Mouse (Mus musculus): ENCODE measurements around the gene Ranbp17.

Gene Ranbp17

DNA sequence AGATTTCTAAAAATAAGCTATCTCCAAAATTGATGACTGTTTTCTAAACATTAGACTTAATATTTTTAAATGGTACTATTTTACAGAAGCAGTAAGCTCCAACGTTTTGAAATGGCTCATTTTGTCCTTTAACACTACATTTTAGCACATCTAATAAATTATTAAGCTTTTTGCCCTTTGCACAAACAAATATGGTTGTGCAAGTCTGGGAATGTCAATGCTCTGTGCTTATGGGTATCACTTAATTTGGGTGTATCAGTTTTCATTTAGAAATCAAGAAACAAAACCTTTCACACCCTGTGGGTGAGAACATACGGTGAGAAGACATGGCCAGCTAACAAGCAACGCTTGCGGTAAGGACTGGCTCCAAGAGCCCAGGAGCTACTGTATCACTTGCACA, 108.9 kb downstream of the Ranbp17 start:
- DNase-seq (ENCODE audit: low spot score) = no peak

DNA sequence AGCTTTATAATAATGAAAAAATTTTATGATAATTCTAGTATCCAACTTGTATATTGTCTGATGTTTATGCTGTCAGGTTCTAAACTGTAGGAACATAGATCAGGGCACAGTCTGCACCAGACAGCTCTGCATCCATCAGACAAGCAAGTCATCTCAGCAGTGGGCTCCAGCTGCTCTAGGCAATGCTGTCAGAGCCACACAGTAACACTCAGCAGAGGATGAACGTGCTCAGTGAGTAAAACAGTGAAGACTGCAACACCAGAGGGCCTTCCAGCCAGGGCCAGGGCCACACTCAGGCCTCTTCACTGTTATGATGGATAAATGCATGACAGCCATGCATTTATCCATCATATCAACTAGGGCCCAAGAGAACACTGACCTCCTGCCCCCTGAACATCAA, 114.2 kb downstream of the Ranbp17 start:
- no peak for DNase-seq (ENCODE audit: low spot score)

DNA sequence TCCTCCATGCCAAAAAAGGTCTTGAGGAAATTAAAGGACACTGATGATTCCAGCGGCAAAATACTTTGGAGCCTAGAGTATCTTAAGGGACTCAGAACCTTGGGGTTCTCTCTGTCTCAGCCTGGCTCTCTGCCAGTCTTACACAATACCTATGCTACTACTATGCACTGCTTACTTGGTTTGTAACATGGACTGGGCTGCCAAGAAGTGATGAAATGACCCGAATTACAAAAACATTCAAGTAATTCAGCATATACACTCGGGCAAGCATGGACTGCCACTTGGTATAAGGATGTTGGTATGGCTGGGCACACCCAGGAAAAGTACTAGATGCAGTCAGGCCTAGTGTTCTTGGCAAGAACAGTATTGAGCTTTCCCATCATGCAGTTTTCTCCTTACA, 114.8 kb downstream of the Ranbp17 start:
- DNase-seq (ENCODE audit: low spot score) = no peak

DNA sequence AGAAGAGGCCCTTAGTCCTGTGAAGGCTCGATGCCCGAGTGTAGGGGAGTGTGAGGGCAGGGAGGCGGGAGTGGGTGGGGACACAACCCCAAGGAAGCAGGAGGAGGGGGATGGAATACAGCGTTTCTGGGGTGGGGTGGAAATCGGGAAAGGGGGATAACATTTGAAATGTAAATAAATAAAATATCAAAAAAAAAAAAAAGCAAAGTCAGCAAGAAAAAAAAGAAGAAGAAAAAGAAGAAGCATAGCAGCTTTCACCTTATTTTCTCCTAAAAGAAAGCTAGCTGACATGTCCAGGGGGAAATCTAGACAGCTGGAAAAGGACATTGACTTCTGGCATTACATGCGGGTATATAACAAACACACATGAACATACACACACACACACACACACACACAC, 117.3 kb downstream of the Ranbp17 start:
- DNase-seq (ENCODE audit: low spot score) = no peak

DNA sequence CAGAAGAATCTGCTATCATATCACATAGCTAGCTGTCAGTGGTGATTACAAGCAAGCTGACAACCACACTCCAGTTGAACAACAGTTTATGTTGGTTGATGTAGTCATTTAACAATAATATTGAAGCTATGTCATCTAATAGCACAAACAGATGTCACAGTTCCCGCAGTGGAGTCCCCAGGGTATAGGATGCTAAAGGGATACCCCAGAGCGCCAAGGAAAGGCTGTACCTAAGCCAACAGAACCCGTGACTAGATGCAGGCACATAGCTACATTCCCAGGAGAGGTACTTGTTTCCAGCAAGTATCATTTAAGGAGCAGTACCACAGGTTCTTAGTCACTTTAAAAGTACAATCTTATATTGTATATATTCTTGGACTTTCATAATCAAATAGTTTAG, 119.5 kb downstream of the Ranbp17 start:
- peak; percentile 41 for DNase-seq (ENCODE audit: low spot score)

DNA sequence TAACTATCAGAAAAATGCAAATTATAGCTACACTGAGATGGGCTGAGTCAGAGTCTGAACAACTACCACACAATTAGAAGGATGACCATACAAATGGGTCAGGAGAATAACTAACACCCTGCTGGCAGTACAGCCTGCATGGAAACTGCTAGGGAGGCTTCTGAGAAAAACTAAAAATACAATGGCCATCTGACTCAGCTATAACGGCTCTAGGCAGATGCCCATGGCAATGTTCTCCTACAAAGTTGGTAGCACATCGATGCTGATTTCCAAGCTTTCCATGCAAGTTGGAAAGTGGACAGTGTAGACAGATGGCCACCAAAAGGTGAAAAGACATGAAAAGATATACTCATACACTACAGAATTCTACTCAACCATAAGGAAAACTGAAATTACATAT, 124.9 kb downstream of the Ranbp17 start:
- no peak for DNase-seq (ENCODE audit: low spot score)

DNA sequence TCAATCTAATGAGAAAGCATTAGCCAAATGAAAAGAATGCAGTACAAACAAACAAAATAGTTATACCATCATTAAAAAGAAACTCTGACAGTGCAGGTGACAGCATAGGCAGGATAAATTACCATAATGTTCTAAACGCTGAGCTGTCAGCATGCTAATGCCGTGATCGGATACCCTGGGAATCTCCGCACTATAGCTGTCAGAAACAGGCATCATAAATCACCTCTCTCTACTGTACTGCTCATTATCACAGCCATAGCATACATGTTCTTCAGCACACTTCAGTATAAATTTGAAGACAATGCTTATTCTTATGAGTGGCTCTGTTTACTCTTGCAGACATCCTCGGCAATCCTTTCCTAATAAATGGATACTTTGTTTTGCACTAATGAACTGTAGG, 151.7 kb downstream of the Ranbp17 start:
- DNase-seq (ENCODE audit: low spot score) = no peak

DNA sequence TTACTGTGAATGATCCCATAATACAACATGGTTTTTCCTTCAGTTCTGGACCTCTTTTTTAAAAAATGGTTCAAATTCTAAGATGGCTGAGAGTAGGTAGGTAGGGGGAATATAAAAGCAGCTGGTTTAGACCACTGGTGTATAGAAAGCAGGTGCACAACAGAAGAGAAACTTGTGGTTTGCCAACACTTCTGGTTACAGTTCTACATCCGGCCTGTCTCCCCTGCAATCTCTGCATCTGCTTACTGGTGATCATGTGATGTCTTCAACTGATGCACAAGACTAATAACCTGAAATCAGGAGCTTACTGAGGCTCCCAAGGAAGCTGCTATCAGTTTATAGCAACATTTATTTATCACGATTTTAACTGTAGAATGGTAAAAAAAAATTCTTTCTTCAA, 164.3 kb downstream of the Ranbp17 start:
- no peak for DNase-seq (ENCODE audit: low spot score)

DNA sequence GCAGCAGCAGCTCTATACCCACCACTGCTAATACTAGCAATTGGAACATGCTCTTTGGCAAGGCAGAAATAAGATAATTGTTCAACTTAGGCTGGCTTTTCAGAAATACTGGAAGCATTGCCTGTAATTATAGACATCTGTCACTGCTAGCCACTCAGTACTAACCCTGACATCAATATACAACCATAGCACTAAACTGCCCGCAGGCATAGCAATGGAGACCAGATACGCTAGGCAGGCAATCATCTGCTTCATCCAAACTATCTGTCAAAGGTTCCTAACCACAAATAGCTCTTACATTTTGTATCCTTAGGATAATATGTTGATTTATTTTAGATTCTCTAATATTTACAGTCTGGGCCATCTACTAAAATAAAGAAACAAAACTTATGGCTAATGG, 171.5 kb downstream of the Ranbp17 start:
- no peak for DNase-seq (ENCODE audit: low spot score)

DNA sequence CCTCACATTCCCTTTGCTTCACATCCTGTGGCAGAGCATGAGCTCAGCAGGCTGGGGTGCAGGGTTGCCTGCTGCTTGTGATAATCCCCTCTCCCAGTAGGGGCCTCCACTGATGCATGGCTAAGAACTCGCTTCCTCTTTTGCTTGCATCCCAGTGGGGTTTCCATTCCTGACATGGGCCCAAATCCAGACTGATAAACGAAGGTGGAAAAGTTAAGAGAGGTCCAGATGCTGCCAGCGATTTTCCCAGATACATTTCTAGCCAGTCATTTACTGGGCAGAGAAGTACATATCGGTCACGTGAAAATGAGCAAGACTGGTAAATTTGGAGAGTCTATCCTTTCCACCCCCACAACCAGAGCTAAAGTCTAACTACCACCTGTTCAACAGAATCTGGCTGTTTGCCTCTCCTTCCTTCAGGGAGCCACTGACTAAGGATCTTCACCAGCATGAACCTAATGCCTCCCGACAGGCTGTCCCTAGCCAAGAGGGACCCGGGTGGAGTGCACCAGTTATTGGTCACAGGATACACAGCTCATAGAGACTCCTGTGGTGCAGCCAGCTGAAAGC, 176.9 kb downstream of the Ranbp17 start:
- DNase-seq (ENCODE audit: low spot score) = peak; percentile 66

DNA sequence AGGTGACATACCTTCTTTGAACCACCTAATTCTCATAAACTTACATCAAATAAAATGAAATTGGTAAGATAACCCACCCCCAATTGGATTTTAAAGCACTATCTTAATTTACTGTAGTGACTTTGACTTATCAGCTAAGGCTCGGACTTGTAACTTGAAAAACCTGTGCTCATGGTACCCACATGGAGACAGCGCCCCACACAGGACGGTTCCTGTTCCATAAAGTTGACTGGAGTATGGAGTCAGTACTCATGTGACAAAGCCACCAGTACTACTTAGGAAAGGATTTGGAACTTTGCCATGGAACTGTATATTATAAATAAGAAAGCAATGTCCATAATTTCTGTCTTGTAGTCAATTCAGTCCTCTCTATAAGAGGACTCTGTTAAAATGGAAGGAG, 177.9 kb downstream of the Ranbp17 start:
- DNase-seq (ENCODE audit: low spot score) = no peak

DNA sequence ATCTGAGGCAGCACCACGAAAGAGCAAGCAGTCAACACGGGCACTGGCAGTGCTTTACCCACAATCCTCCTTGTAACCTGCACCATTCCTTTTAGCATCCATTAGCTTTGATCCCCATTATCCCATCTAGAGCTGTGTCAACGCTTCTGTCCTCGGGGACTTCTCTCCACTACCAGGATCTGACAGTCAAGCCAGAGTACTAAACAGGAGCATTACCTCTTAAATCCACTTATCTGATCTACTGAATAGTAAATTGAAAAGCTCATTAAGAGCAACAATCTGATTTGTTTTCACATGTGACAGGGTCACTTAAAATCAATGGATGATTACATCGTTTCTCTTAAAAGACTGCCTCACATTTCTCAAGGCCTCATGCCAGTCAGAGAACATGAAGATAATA, 181.4 kb downstream of the Ranbp17 start:
- peak; percentile 67 for DNase-seq (ENCODE audit: low spot score)

DNA sequence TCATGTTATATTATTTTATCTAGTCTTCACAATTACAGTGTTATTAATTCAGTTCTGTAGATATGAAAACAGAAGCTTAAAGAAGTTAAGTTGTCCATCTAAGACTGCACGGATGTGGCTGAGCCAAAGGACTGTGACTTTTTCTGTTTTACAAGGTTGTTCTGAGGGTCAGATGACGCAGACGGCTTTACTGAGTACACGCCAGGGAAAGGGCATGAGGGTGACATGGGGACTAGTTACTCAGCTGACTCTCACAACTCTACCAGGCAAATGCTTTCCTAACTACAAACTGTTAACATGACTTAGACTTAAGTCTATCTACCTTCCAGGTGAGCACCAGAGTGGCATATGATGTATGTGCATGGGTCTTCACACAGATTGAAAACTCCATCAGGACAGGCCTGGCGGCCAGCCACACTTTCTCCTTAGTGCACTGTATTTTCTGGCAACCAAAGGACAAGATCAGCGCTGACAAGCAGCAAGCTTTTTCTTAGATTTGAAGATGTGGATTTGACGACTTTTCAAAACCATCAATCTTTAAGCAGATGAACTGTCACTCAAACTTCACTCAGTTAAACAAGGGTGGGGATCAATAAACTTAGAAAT, 194.4 kb downstream of the Ranbp17 start:
- no peak for DNase-seq (ENCODE audit: low spot score)

DNA sequence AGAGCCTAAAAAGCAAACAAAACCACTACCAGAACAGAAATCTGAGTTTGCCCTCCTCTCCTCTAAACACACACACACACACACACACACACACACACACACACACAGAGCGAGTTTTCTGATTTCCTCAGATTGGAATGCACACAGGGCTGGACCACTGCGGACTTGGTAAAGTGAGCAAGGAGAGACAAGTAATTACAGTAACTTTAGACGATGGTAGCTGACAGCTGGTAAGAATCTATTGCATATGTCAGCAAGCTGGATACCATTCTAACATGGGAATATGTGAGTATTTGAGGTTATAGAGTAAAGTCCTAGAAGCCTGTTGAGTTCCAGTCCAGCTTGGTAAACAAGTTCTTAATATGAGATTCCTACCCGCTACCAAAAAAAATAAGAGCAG, 204.0 kb downstream of the Ranbp17 start:
- DNase-seq (ENCODE audit: low spot score) = no peak

DNA sequence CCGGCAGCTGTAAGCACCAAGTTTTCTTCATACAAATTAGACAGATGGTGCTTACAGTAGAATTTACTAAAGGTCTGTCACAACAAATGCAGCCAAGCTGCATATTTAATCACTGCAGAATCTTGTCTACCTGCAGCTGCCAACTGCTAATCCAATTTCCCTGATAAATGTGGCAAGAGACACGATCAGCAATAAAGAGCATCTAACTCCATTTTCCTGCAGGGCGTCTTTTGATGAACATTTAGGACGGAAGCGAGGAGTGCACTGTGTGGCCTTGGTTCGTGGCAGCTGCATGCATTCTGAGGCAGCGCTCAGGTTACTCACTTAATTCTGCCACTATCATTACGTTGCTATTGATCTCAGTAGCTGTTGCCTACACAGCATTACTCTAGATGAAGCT, 212.7 kb downstream of the Ranbp17 start:
- DNase-seq (ENCODE audit: low spot score) = peak; percentile 11

DNA sequence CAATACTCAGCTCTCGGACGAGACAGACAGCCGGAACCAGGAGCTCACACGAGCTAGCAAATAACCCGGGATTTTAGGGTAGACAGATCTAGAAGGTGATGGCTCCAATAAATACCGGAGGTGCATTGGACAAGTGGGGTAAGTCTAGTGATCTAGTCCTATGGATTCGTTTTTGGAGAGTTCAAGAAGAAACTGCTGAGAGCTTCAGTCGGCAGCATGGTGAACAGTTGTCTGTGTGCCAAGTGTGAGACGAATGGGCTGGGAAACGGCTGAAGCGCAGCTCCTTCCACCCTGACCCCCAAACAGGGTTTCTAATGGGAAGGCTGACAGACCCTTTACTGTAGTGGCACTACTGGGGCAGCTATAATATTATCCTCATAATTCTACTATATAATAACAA, 214.2 kb downstream of the Ranbp17 start:
- no peak for DNase-seq (ENCODE audit: low spot score)

DNA sequence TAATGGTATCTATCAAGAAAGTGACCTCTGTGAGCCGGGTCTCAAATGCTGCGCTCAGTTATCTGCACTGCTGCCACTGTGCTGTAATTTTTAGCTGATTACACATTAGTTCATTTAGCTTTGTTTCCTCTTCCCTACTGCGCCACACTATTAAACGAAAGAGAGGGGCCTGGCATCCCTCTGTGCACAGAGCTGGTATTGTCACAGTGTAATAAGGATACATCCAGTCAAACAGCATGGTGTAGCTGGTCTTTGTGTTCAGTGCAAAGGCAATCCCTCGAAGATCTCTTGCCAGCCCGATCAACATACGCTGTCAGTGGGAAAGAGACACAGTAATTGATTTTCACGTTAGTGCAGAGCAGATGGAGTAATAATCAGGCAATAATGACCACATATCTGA, 216.4 kb downstream of the Ranbp17 start:
- peak; percentile 25 for DNase-seq (ENCODE audit: low spot score)

DNA sequence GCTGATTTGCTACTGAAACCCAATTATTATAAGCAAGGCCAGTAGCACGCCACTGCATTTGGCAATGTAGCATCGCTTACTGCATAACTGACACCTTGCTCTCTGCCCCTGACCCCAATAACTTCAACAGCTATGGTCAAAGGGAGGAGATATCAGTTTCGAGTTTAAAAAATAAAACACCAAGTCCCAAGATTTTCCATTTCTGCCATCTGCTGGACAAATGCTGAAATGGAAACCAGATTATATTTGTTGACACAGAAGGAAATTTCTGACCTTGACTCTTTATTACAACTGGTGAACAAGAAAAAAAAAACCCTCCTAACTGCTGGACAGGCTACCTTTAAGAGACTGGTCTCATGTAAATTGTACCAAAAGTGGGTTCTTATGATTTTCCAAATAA, 218.1 kb downstream of the Ranbp17 start:
- DNase-seq (ENCODE audit: low spot score) = peak; percentile 65

DNA sequence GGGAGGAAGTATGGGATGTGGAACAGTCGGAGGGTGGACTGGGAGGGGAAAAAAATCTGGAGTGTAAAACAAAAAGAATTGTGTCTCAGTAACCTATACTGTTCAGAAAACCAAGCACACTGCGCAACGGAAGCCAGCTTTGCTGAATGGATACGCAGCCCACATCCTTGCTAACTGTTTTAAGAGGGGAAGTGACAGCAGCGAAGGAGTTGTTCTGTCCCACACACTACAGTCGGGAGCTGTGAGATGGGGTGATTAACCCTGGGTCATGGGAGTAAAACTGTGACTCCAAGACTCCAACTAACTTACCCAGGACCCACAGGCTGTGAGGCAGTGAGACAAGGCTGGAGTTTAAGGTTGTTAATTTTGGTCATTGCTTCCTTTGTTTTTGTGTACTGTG, 219.5 kb downstream of the Ranbp17 start:
- DNase-seq (ENCODE audit: low spot score) = no peak

DNA sequence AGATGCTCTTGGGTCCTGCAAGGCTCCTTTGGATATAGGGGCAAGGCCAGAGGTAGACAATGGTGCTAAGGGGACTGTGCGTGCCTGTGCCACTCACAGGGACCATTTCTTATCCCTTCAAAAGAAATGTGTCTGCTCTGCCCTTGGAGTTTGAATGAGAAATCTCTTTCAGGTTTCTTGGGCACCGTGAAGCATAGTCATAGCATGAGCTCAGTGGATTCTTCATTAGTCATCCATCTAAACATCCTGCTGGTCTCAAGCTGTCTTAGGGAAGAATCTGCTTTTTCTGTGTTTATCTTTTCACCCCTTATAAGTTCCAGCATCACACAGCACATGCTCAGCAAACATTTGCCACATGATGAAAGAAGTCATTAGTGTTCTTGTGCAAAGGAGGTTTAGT, 235.0 kb downstream of the Ranbp17 start:
- no peak for DNase-seq (ENCODE audit: low spot score)

DNA sequence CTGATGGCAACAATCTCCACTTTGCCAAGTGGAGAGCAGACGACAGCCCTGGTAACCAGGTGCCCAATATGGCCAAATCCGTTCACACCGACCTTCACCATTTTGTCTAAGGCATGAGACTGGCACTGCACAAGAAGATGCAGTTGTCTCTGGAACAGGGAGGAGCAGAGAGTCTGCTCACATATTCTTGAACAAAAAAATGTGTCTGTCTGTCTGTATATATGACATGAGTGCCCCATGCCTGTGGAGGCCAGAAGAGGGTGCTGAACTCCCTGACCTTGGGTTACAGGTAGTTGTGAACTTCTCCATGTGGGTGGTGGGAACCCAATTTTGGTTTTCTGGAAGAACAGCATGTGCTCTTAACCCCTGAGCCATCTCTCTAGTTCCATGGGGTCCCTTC, 236.9 kb downstream of the Ranbp17 start, which contains the start of gene Gm12117:
TSS of gene Gm12117 (minus strand) at position 101 of the 400 bp plus-strand sequence.
- DNase-seq (ENCODE audit: low spot score) = no peak

DNA sequence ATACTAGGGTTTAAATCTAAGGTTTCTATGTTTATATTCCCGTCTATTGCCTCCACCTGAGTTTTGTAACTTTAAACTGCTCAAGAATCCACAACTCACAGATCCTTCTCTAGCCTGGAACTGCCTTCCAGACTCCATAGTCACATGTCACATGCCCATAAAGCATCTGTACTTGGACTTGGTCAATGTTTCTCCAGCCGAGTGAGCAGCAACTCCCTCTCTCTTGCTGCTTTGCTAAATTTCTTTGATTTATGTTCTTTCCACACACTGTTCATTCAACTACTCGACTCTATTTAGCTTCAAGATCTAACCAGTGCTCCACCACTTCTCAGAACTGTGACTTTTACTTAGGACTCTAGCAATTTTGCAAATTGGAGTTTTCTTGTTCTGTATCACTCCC, 238.7 kb downstream of the Ranbp17 start:
- DNase-seq (ENCODE audit: low spot score) = no peak

DNA sequence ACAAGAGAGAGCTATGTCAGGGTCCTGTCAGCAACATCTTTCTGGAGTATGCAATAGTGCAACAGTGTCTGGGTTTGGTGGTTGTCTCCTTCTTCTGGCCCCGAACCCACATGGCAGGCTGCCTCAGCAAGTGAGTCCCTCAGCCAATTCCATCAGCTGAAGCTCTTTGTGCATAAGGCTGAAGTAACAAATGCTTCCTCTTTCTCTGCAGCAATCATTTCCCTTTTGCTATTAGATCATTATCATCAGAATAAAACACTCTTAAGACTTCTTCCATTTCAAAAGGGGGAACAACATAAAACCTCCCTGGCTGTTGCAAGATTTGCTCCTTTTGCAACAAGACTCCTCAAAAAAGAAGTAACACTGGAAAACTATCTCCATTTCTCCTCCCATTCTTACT, 239.3 kb downstream of the Ranbp17 start:
- no peak for DNase-seq (ENCODE audit: low spot score)

DNA sequence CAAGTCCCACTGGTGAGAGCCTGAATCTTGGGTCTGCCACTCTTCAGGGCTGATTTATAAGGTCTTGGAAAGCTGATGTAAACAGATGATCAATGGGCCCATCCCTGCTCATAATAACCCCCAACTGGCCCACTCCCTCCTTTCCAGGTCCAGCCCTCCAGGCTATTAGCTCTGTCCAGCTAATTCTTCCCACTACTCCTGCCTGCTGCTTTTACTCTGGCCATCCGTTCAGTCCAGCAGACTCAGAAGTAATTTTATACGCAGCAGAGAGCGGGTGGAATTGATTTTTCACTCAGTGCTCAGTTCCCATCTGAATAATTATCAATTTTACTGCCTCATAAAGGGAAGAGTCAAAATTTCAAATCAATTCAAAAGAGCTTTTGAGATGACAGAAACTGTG, 273.3 kb downstream of the Ranbp17 start:
- no peak for DNase-seq (ENCODE audit: low spot score)

Data from retina, embryonic 14.5 days (tissue).